Mouse (Mus musculus) monocyte, adult 59 days (primary cell): ENCODE data around the gene Mdfi. TPM values are rescaled to one million over a fixed set of nuclear protein-coding genes. Genes with fewer than 3 reads are reported as not detected.

Experiments used
- total RNA-seq, 2 experiments: library from RNA; stranded (reverse); gene quantifications; one replicate each; pipeline ENCODE4 v1.2.4; 2023

The Mdfi gene
- total RNA-seq, result not detected

DNA sequence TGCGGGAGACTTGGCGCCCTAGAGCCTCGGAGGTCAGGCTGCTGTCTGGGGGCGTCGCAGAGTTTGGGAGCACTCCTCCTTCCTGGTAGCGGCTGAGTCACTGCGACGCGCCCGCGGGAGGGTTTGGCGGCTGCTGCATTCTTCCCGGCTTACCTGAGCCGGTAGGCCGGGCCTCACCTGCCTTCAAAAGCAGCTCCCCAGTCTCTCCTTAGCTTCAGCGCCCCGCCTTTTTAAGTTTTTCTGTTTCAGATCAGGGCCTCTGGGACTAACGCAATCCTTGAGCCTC, at the start of gene Mdfi:
Mdfi (minus strand) TSS at position 210 of the 286 bp plus-strand sequence.

Other genes with a start within 250 kb of the Mdfi start
- 10 to 100 TPM in 1 of 2 experiments, 1 to 10 TPM in 1; 9.5 to 10.5 TPM for gene Bysl, start 223.2 kb downstream of the Mdfi start, total RNA-seq
- 10 to 100 TPM; 45.3 to 50.6 TPM for gene Med20, start 223.1 kb downstream of the Mdfi start, total RNA-seq
- 1 to 10 TPM; 1.9 to 2.5 TPM for gene Gm20517, start 223.1 kb downstream of the Mdfi start, total RNA-seq
- gene Usp49, start 204.0 kb downstream of the Mdfi start, total RNA-seq, result 1 to 10 TPM; 3.5 to 6.4 TPM
- 100 to 1,000 TPM; 187 to 200 TPM for gene Tomm6, start 146.3 kb downstream of the Mdfi start, total RNA-seq
- gene Frs3, start 145.7 kb downstream of the Mdfi start, total RNA-seq, result 1 to 10 TPM; 1.5 to 1.8 TPM
- not detected for gene Gm21981, start 140.2 kb downstream of the Mdfi start, total RNA-seq
- 1 to 10 TPM; 1.9 to 2.1 TPM for gene Prickle4, start 140.0 kb downstream of the Mdfi start, total RNA-seq
- not detected for gene Pgc, start 107.8 kb downstream of the Mdfi start, total RNA-seq
- gene Tfeb, start 97.7 kb downstream of the Mdfi start, total RNA-seq, result 100 to 1,000 TPM; 123 to 146 TPM
- gene Foxp4, start 90.0 kb upstream of the Mdfi start, total RNA-seq, result 10 to 100 TPM; 18.3 to 26.2 TPM
- not detected for gene 1700122O11Rik, start 203.6 kb upstream of the Mdfi start, total RNA-seq